Mouse (Mus musculus): ENCODE measurements at regions not wholly inside any gene's neighbourhood (a gene's known extent, or its start where the extent isn't known, plus 50 kb on each side); places are given as distances from the start of the nearest gene placed in this dataset.

DNA sequence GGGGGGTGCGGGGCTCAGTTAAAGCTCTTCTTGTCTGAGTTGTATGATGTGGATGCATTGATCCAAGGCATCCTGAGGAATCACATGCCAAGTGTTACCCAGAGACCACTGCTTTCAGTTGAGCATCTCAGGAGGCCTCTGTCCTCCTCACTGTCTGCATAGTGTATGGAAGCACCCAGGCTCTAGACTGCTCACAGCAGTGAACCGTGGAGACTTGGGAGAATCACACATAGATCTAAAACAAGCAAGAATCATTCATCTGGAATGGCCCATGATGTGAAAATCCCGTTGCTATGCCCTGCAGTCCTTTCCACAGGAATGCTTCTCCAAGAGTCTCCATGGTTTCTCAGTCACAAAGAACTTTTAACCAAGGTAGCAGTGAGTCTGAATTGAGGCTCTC is 170.0 kb upstream of the Nr5a2 start:
- whole genome bisulfite sequencing = 79% methylated on average over 3 of the region's 3 CpGs
- DNase-seq (ENCODE audit: low read depth in 1 of 2, low spot score in 2 of 2) = no peak
- H3K4me1 ChIP-seq (ENCODE audit: control insufficient read depth, insufficient read depth, insufficient read length) = no peaks in the 10 kb centered on the region
- no peaks in the 10 kb centered on the region for H3K36me3 ChIP-seq (ENCODE audit: control insufficient read depth, insufficient read depth, low read length)
- no peaks in the 10 kb centered on the region for H3K27me3 ChIP-seq (ENCODE audit: control insufficient read depth, insufficient read depth, low read length)
- H3K27ac ChIP-seq (ENCODE audit: insufficient read depth, low read length) = no peak overlapping the region
- TF ChIP-seq CTCF (IDR thresholded peaks at IDR 0.05; ENCODE audit: extremely low read depth, insufficient read depth, insufficient read length, insufficient replicate concordance) (no peak), POLR2A (IDR thresholded peaks at IDR 0.05; ENCODE audit: low read depth, low read length) (no peak)
- no peak overlapping the region for H3K4me3 ChIP-seq (ENCODE audit: extremely low read depth, insufficient read depth, insufficient read length)

GRCm38 (mm10) chr1:137129116-137129515 is 168.9 kb upstream of the Nr5a2 start:
- TF ChIP-seq POLR2A (IDR thresholded peaks at IDR 0.05; ENCODE audit: low read depth, low read length) = no peak
- TF ChIP-seq CTCF (IDR thresholded peaks at IDR 0.05; ENCODE audit: extremely low read depth, insufficient read depth, insufficient read length, insufficient replicate concordance) = no peak
- no peaks in the 10 kb centered on the region for H3K4me1 ChIP-seq (ENCODE audit: control insufficient read depth, insufficient read depth, insufficient read length)
- no peak overlapping the region for H3K27ac ChIP-seq (ENCODE audit: insufficient read depth, low read length)
- H3K36me3 ChIP-seq (ENCODE audit: control insufficient read depth, insufficient read depth, low read length) = no peaks in the 10 kb centered on the region
- no peak overlapping the region for H3K4me3 ChIP-seq (ENCODE audit: extremely low read depth, insufficient read depth, insufficient read length)
- H3K27me3 ChIP-seq (ENCODE audit: control insufficient read depth, insufficient read depth, low read length) = no peaks in the 10 kb centered on the region
- WGBS = 94% methylated on average over 9 of the region's 9 CpGs
- DNase-seq (ENCODE audit: low read depth in 1 of 2, low spot score in 2 of 2) = no peak

GRCm38 (mm10) chr1:137117866-137118265 is 157.6 kb upstream of the Nr5a2 start:
- TF ChIP-seq CTCF (IDR thresholded peaks at IDR 0.05; ENCODE audit: extremely low read depth, insufficient read depth, insufficient read length, insufficient replicate concordance) (no peak), POLR2A (IDR thresholded peaks at IDR 0.05; ENCODE audit: low read depth, low read length) (no peak)
- Histone ChIP-seq H3K27me3 (ENCODE audit: control insufficient read depth, insufficient read depth, low read length) (no peaks in the 10 kb centered on the region), H3K4me3 (ENCODE audit: extremely low read depth, insufficient read depth, insufficient read length) (no peak overlapping the region), H3K36me3 (ENCODE audit: control insufficient read depth, insufficient read depth, low read length) (no peaks in the 10 kb centered on the region), H3K4me1 (ENCODE audit: control insufficient read depth, insufficient read depth, insufficient read length) (no peaks in the 10 kb centered on the region), H3K27ac (ENCODE audit: insufficient read depth, low read length) (no peak overlapping the region)
- DNase-seq (ENCODE audit: low read depth in 1 of 2, low spot score in 2 of 2) = no peak
- WGBS = 83% methylated on average over 3 of the region's 3 CpGs

DNA sequence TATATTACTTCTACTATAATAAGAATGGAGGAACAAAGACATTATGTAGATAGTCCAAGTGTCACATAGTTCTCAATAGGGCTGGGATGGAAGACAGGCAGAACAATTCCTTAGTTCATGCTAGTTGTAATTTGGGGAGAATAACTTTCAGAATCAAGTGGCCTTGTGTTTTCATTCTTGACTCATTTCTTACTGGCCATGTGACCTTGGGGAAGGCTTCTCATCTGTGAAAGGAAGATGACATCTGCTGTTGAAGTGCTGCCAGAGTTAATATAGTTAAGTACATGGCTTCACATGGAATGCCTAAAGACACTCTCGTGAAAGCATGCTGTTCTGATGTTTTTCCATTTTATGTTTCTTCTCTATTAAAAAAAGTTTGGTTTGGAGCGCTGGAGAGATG is 146.2 kb upstream of the Nr5a2 start:
- H3K4me3 ChIP-seq (ENCODE audit: extremely low read depth, insufficient read depth, insufficient read length) = no peak overlapping the region
- DNase-seq (ENCODE audit: low read depth in 1 of 2, low spot score in 2 of 2) = no peak
- no peak overlapping the region for H3K27ac ChIP-seq (ENCODE audit: insufficient read depth, low read length)
- WGBS = 78% methylated on average over 2 of the region's 2 CpGs
- H3K4me1 ChIP-seq (ENCODE audit: control insufficient read depth, insufficient read depth, insufficient read length) = no peaks in the 10 kb centered on the region
- TF ChIP-seq POLR2A (IDR thresholded peaks at IDR 0.05; ENCODE audit: low read depth, low read length) (no peak), CTCF (IDR thresholded peaks at IDR 0.05; ENCODE audit: extremely low read depth, insufficient read depth, insufficient read length, insufficient replicate concordance) (no peak)
- no peaks in the 10 kb centered on the region for H3K36me3 ChIP-seq (ENCODE audit: control insufficient read depth, insufficient read depth, low read length)
- H3K27me3 ChIP-seq (ENCODE audit: control insufficient read depth, insufficient read depth, low read length) = no peaks in the 10 kb centered on the region

- Histone ChIP-seq H3K27ac (ENCODE audit: insufficient read depth, low read length) (no peak overlapping the region), H3K27me3 (ENCODE audit: control insufficient read depth, insufficient read depth, low read length) (no peaks in the 10 kb centered on the region), H3K36me3 (ENCODE audit: control insufficient read depth, insufficient read depth, low read length) (no peaks in the 10 kb centered on the region), H3K4me3 (ENCODE audit: extremely low read depth, insufficient read depth, insufficient read length) (no peak overlapping the region), H3K4me1 (ENCODE audit: control insufficient read depth, insufficient read depth, insufficient read length) (no peaks in the 10 kb centered on the region)
- 48% methylated on average over 9 of the region's 9 CpGs for WGBS
- DNase-seq (ENCODE audit: low read depth in 1 of 2, low spot score in 2 of 2) = no peak
- TF ChIP-seq CTCF (IDR thresholded peaks at IDR 0.05; ENCODE audit: extremely low read depth, insufficient read depth, insufficient read length, insufficient replicate concordance) = no peak
- TF ChIP-seq POLR2A (IDR thresholded peaks at IDR 0.05; ENCODE audit: low read depth, low read length) = no peak
Measured at GRCm38 (mm10) chr1:137091762-137092161, 131.5 kb upstream of the Nr5a2 start.

DNA sequence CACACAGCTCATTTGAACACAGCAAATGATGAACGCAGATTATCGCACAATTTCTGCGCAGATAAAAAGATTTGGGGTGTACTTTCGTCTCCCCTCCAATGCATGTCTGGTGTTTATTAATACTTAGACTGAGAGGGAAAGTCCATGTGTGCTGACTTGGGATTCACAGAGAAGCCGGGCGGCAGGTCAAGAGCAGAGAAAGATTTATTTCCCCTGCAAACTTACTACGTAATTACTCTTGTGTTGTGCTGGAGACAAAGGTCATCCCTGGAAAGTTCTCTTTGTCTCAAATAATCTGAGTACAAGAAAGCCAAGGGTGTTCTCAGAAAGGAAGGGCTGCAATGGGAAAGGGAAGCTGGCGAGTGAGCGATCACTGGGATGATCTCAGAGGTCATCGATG is 127.9 kb upstream of the Nr5a2 start:
- Histone ChIP-seq H3K36me3 (ENCODE audit: control insufficient read depth, insufficient read depth, low read length) (no peaks in the 10 kb centered on the region), H3K4me3 (ENCODE audit: extremely low read depth, insufficient read depth, insufficient read length) (no peak overlapping the region), H3K27ac (ENCODE audit: insufficient read depth, low read length) (no peak overlapping the region), H3K27me3 (ENCODE audit: control insufficient read depth, insufficient read depth, low read length) (no peaks in the 10 kb centered on the region), H3K4me1 (ENCODE audit: control insufficient read depth, insufficient read depth, insufficient read length) (no peaks in the 10 kb centered on the region)
- WGBS = 90% methylated on average over 10 of the region's 10 CpGs
- TF ChIP-seq POLR2A (IDR thresholded peaks at IDR 0.05; ENCODE audit: low read depth, low read length) (no peak), CTCF (IDR thresholded peaks at IDR 0.05; ENCODE audit: extremely low read depth, insufficient read depth, insufficient read length, insufficient replicate concordance) (no peak)
- DNase-seq (ENCODE audit: low read depth in 1 of 2, low spot score in 2 of 2) = no peak

GRCm38 (mm10) chr1:137086766-137087165 is 126.5 kb upstream of the Nr5a2 start:
- Histone ChIP-seq H3K4me1 (ENCODE audit: control insufficient read depth, insufficient read depth, insufficient read length) (no peaks in the 10 kb centered on the region), H3K27ac (ENCODE audit: insufficient read depth, low read length) (no peak overlapping the region), H3K4me3 (ENCODE audit: extremely low read depth, insufficient read depth, insufficient read length) (no peak overlapping the region), H3K36me3 (ENCODE audit: control insufficient read depth, insufficient read depth, low read length) (no peaks in the 10 kb centered on the region), H3K27me3 (ENCODE audit: control insufficient read depth, insufficient read depth, low read length) (no peaks in the 10 kb centered on the region)
- TF ChIP-seq CTCF (IDR thresholded peaks at IDR 0.05; ENCODE audit: extremely low read depth, insufficient read depth, insufficient read length, insufficient replicate concordance) = no peak
- TF ChIP-seq POLR2A (IDR thresholded peaks at IDR 0.05; ENCODE audit: low read depth, low read length) = no peak
- WGBS = 88% methylated on average over 3 of the region's 3 CpGs
- no peak for DNase-seq (ENCODE audit: low read depth in 1 of 2, low spot score in 2 of 2)

Measured in spleen, adult 2 months (tissue).